Mouse (Mus musculus): Measurements from ENCODE around the gene Myd88. TPM values are rescaled to one million over a fixed set of nuclear protein-coding genes. Genes with fewer than 3 reads are reported as not detected.

Myd88 gene
- polyA plus RNA-seq, 1 experiment from 2014 or later = 30.6 TPM

GRCm38 (mm10) chr9:119335571-119335970, 5.6 kb downstream of the Myd88 start:
- Histone ChIP-seq H3K4me3 (ENCODE audit: low read depth, low read length) (no peak overlapping the region), H3K36me3 (ENCODE audit: control insufficient read depth, insufficient read depth, low read length) (no peaks in the 10 kb centered on the region)
- 85% methylated on average over 4 of the region's 4 CpGs for WGBS

GRCm38 (mm10) chr9:119334834-119335233, 6.4 kb downstream of the Myd88 start:
- H3K27ac ChIP-seq (ENCODE audit: low read depth, low read length) = no peak overlapping the region
- H3K4me3 ChIP-seq (ENCODE audit: low read depth, low read length) = no peak overlapping the region
- H3K9ac ChIP-seq (ENCODE audit: low read depth, low read length) = no peak overlapping the region
- H3K4me1 ChIP-seq (replicated peaks; ENCODE audit: control insufficient read depth, insufficient read depth, low read length) = no peaks in the 10 kb centered on the region; the same call in 1 of the 2 replicates
- ATAC-seq (replicated peaks; ENCODE audit: low FRiP score) = no peak
- 76% methylated on average over 2 of the region's 2 CpGs for WGBS
- no peaks in the 10 kb centered on the region for H3K27me3 ChIP-seq (replicated peaks; ENCODE audit: control insufficient read depth, insufficient read depth, low read length)
- H3K36me3 ChIP-seq (ENCODE audit: control insufficient read depth, insufficient read depth, low read length) = no peaks in the 10 kb centered on the region
- no peaks in the 10 kb centered on the region for H3K9me3 ChIP-seq (ENCODE audit: control insufficient read depth, low read length)
- H3K4me2 ChIP-seq = peak overlapping the region; percentile 19
- no peak for DNase-seq (ENCODE audit: low spot score)

More at GRCm38 (mm10) chr9:119335571-119335970, 5.6 kb downstream of the Myd88 start:
- Histone ChIP-seq H3K9ac (ENCODE audit: low read depth, low read length) (no peak overlapping the region), H3K27ac (ENCODE audit: low read depth, low read length) (no peak overlapping the region), H3K27me3 (replicated peaks; ENCODE audit: control insufficient read depth, insufficient read depth, low read length) (no peaks in the 10 kb centered on the region), H3K9me3 (ENCODE audit: control insufficient read depth, low read length) (no peaks in the 10 kb centered on the region), H3K4me1 (replicated peaks; ENCODE audit: control insufficient read depth, insufficient read depth, low read length) (no peaks in the 10 kb centered on the region; the same call in none of the 2 replicates), H3K4me2 (no peak overlapping the region)
- no peak for ATAC-seq (replicated peaks; ENCODE audit: low FRiP score)
- DNase-seq (ENCODE audit: low spot score) = no peak

- H3K27ac ChIP-seq (ENCODE audit: low read depth, low read length) = no peak overlapping the region
- no peak for DNase-seq (ENCODE audit: low spot score)
Measured at GRCm38 (mm10) chr9:119334324-119334723, 6.9 kb downstream of the Myd88 start.

GRCm38 (mm10) chr9:119330186-119330963, 10.8 kb downstream of the Myd88 start:
- 87% methylated on average over 15 of the region's 15 CpGs for WGBS
- no peaks in the 10 kb centered on the region for H3K36me3 ChIP-seq (ENCODE audit: control insufficient read depth, insufficient read depth, low read length)
- H3K4me3 ChIP-seq (ENCODE audit: low read depth, low read length) = no peak overlapping the region
- H3K4me2 ChIP-seq = no peak overlapping the region
- no peak for ATAC-seq (replicated peaks; ENCODE audit: low FRiP score)
- H3K27me3 ChIP-seq (replicated peaks; ENCODE audit: control insufficient read depth, insufficient read depth, low read length) = no peaks in the 10 kb centered on the region
- no peak for DNase-seq (ENCODE audit: low spot score)
- no peaks in the 10 kb centered on the region; the same call in 1 of the 2 replicates for H3K4me1 ChIP-seq (replicated peaks; ENCODE audit: control insufficient read depth, insufficient read depth, low read length)
- H3K9ac ChIP-seq (ENCODE audit: low read depth, low read length) = no peak overlapping the region
- no peak overlapping the region for H3K27ac ChIP-seq (ENCODE audit: low read depth, low read length)
- no peaks in the 10 kb centered on the region for H3K9me3 ChIP-seq (ENCODE audit: control insufficient read depth, low read length)

More at GRCm38 (mm10) chr9:119334324-119334723, 6.9 kb downstream of the Myd88 start:
- Histone ChIP-seq H3K36me3 (ENCODE audit: control insufficient read depth, insufficient read depth, low read length) (no peaks in the 10 kb centered on the region), H3K9me3 (ENCODE audit: control insufficient read depth, low read length) (no peaks in the 10 kb centered on the region), H3K4me1 (replicated peaks; ENCODE audit: control insufficient read depth, insufficient read depth, low read length) (no peaks in the 10 kb centered on the region; the same call in 1 of the 2 replicates), H3K4me3 (ENCODE audit: low read depth, low read length) (no peak overlapping the region), H3K4me2 (peak overlapping the region; percentile 19), H3K9ac (ENCODE audit: low read depth, low read length) (peak overlapping the region; percentile 35; the same call in 1 of the 2 replicates), H3K27me3 (replicated peaks; ENCODE audit: control insufficient read depth, insufficient read depth, low read length) (no peaks in the 10 kb centered on the region)
- 27% methylated on average over 10 of the region's 10 CpGs for WGBS
- ATAC-seq (replicated peaks; ENCODE audit: low FRiP score) = no peak; the same call in 1 of the 2 replicates

- no peak overlapping the region for H3K4me2 ChIP-seq
- 76% methylated on average over 3 of the region's 3 CpGs for WGBS
Measured at GRCm38 (mm10) chr9:119328488-119328887, 12.7 kb downstream of the Myd88 start.

GRCm38 (mm10) chr9:119324130-119324529, 17.1 kb downstream of the Myd88 start:
- Histone ChIP-seq H3K4me3 (ENCODE audit: low read depth, low read length) (no peak overlapping the region), H3K36me3 (ENCODE audit: control insufficient read depth, insufficient read depth, low read length) (no peaks in the 10 kb centered on the region), H3K4me1 (replicated peaks; ENCODE audit: control insufficient read depth, insufficient read depth, low read length) (peaks cover 7% of the 10 kb centered on the region), H3K27me3 (replicated peaks; ENCODE audit: control insufficient read depth, insufficient read depth, low read length) (no peaks in the 10 kb centered on the region), H3K9ac (ENCODE audit: low read depth, low read length) (no peak overlapping the region), H3K4me2 (peak overlapping the region; percentile 99), H3K9me3 (ENCODE audit: control insufficient read depth, low read length) (no peaks in the 10 kb centered on the region), H3K27ac (ENCODE audit: low read depth, low read length) (peak overlapping the region; percentile 32; the same call in 1 of the 2 replicates)
- WGBS = 49% methylated on average over 1 of the region's 1 CpGs
- no peak for ATAC-seq (replicated peaks; ENCODE audit: low FRiP score)
- no peak for DNase-seq (ENCODE audit: low spot score)

More at GRCm38 (mm10) chr9:119328488-119328887, 12.7 kb downstream of the Myd88 start:
- no peak for ATAC-seq (replicated peaks; ENCODE audit: low FRiP score)
- H3K36me3 ChIP-seq (ENCODE audit: control insufficient read depth, insufficient read depth, low read length) = no peaks in the 10 kb centered on the region
- H3K4me1 ChIP-seq (replicated peaks; ENCODE audit: control insufficient read depth, insufficient read depth, low read length) = no peaks in the 10 kb centered on the region; the same call in 1 of the 2 replicates
- DNase-seq (ENCODE audit: low spot score) = no peak
- H3K4me3 ChIP-seq (ENCODE audit: low read depth, low read length) = no peak overlapping the region
- H3K27ac ChIP-seq (ENCODE audit: low read depth, low read length) = no peak overlapping the region
- H3K9ac ChIP-seq (ENCODE audit: low read depth, low read length) = no peak overlapping the region
- H3K9me3 ChIP-seq (ENCODE audit: control insufficient read depth, low read length) = no peaks in the 10 kb centered on the region
- H3K27me3 ChIP-seq (replicated peaks; ENCODE audit: control insufficient read depth, insufficient read depth, low read length) = no peaks in the 10 kb centered on the region

GRCm38 (mm10) chr9:119323260-119323645, 18.0 kb downstream of the Myd88 start:
- Histone ChIP-seq H3K4me3 (ENCODE audit: low read depth, low read length) (peak overlapping the region; percentile 96), H3K4me1 (replicated peaks; ENCODE audit: control insufficient read depth, insufficient read depth, low read length) (peaks cover 7% of the 10 kb centered on the region), H3K4me2 (peak overlapping the region; percentile 99), H3K36me3 (ENCODE audit: control insufficient read depth, insufficient read depth, low read length) (no peaks in the 10 kb centered on the region), H3K27me3 (replicated peaks; ENCODE audit: control insufficient read depth, insufficient read depth, low read length) (no peaks in the 10 kb centered on the region), H3K9ac (ENCODE audit: low read depth, low read length) (peak overlapping the region; percentile 87), H3K9me3 (ENCODE audit: control insufficient read depth, low read length) (no peaks in the 10 kb centered on the region), H3K27ac (ENCODE audit: low read depth, low read length) (peak overlapping the region; percentile 99)
- DNase-seq (ENCODE audit: low spot score) (no peak), ATAC-seq (replicated peaks; ENCODE audit: low FRiP score) (no peak)
- 6% methylated on average over 9 of the region's 9 CpGs for WGBS

- Histone ChIP-seq H3K4me1 (replicated peaks; ENCODE audit: control insufficient read depth, insufficient read depth, low read length) (peaks cover 7% of the 10 kb centered on the region), H3K27ac (ENCODE audit: low read depth, low read length) (peak within 1 kb of the TSS; percentile 99), H3K4me2 (peak within 1 kb of the TSS; percentile 99), H3K36me3 (ENCODE audit: control insufficient read depth, insufficient read depth, low read length) (no peaks in the 10 kb centered on the region), H3K9me3 (ENCODE audit: control insufficient read depth, low read length) (no peaks in the 10 kb centered on the region), H3K27me3 (replicated peaks; ENCODE audit: control insufficient read depth, insufficient read depth, low read length) (no peaks in the 10 kb centered on the region), H3K4me3 (ENCODE audit: low read depth, low read length) (peak within 1 kb of the TSS; percentile 96), H3K9ac (ENCODE audit: low read depth, low read length) (peak within 1 kb of the TSS; percentile 93)
- WGBS = under 1% methylated on average over 76 of the region's 76 CpGs
- ATAC-seq (replicated peaks; ENCODE audit: low FRiP score) = peak; percentile 95
- peak; percentile 99 for DNase-seq (ENCODE audit: low spot score)
Measured at GRCm38 (mm10) chr9:119322289-119323259, 18.6 kb downstream of the Myd88 start, which contains the start of gene Oxsr1. TSS of gene Oxsr1 (minus strand) at chr9:119322427.
